Mouse (Mus musculus): ENCODE data around the gene Olfr1107.

Gene Olfr1107

DNA sequence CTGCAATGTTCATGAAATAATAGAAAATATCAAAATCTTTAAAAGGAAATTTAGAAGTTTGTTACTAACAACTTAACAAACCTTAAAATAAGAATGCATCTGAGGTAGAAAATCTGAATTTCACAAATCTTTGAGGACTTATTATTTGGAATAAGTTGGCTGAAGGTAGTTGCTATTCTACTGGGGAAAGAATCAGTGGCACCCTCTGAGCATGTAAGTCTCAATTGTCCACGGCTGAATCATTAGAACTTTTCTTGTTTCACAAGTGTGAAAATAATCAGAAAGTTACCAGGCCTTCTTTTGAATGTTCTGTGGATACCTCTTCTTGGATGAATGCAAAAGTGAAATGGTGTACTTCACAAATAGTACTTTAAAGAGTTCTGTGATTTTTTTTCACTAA, at the start of gene Olfr1107:
TSS of gene Olfr1107 (minus strand) at position 101 of the 400 bp plus-strand sequence.
- no peak for DNase-seq

- no peak for DNase-seq
Observed at GRCm38 (mm10) chr2:87114467-87114866, 38.9 kb upstream of the Olfr1107 start, which contains the start of gene Olfr259. Gene Olfr259, minus strand, starts transcription at chr2:87114567.

DNA sequence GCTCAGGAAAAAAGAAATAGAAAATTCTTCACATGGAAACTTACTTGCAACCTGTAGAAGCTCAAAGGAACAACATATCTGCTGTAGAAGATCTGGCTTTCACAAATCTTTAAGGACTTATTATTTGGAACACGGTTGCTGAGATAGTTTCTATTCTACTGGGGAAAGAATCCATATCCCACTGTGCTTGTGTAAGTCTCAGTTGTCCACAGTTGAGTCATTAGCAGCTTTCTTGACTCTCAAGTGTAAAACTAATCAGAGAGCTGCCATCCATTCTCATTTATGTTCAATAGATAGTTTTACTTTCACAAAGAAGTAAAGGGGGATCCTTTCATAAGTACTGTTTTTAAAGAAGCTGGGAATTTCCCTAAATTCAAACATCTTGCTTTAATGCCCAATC, 20.3 kb upstream of the Olfr1107 start, which contains the start of gene Olfr1109:
TSS of gene Olfr1109 (minus strand) at position 101 of the 400 bp plus-strand sequence.
- no peak for DNase-seq

DNA sequence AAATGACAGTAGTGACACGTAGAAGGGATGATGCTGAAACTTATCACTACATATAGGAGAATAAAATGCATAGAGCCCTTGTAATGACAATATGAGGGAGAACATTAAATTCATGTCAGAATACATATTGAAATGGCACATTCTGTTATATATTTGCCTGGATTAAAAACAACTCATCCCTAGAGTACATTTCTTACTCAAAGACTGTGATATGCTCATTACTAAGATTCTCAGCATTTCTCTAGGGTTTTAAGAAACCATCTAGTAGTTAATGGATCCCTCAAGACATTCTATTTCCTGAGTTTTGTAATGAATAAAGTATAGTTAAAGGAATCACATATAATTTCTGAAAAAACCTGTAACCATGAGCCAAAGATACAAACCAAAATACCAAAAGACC, 23.4 kb downstream of the Olfr1107 start, which contains the start of gene Olfr1106:
TSS of gene Olfr1106 (minus strand) at position 101 of the 400 bp plus-strand sequence.
- no peak for DNase-seq

- no peak for DNase-seq
Observed at GRCm38 (mm10) chr2:87036431-87036830, 39.2 kb downstream of the Olfr1107 start, which contains the start of gene Olfr1105. Gene Olfr1105, minus strand, starts transcription at chr2:87036531.

DNA sequence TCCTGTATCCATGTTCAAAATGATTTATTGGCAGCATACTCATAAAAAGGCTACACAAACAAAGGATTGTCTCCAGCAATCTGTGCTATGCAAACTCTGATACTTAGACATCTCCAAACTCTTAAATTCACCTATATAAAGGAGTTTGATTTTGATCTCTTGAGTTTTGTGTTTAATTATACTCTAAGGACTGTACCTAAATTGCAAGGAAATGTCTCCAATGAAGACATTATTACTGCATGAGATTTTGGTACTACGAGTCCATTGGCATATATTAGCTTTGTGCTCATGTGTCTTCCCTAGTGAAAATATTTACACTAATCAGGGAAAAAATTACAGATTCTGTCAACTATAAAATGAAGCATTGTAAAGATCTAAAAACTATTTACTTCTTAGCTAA, 48.6 kb downstream of the Olfr1107 start, which contains the start of gene Olfr1104:
TSS of gene Olfr1104 (minus strand) at position 101 of the 400 bp plus-strand sequence.
- no peak for DNase-seq

Data from lung, adult 18-20 months (tissue).